Mouse (Mus musculus) hematopoietic stem cell, adult 5-6 weeks (primary cell): ENCODE measurements around the gene Etv6. TPM values are rescaled to one million over a fixed set of nuclear protein-coding genes. Genes with fewer than 3 reads are reported as not detected.

Source experiments
- ATAC-seq, 2 experiments: fragments of 125-278 bp in 1 of 2; replicated peaks in 1 of 2; 2 replicates each; pipeline ENCODE4 v1.8.0; 2016 to 2017; ENCODE audit warnings: inconsistent platforms in 2 of 2, mild to moderate bottlenecking in 2 of 2, moderate number of reproducible peaks in 2 of 2, low read depth in 1 of 2, moderate TSS enrichment in 1 of 2; ENCODE audit not compliant: low FRiP score in 2 of 2, poor library complexity in 2 of 2, severe bottlenecking in 2 of 2, insufficient read depth in 1 of 2, low TSS enrichment in 1 of 2
- total RNA-seq: library from RNA; stranded (forward); fragments of 172-1452, 232-1000 nt; gene quantifications from 2 replicates; pipeline ENCODE4 v1.2.3, GENCODE M21; 2017

The Etv6 gene
- total RNA-seq, 1 experiment from 2014 or later, result 139 TPM

DNA sequence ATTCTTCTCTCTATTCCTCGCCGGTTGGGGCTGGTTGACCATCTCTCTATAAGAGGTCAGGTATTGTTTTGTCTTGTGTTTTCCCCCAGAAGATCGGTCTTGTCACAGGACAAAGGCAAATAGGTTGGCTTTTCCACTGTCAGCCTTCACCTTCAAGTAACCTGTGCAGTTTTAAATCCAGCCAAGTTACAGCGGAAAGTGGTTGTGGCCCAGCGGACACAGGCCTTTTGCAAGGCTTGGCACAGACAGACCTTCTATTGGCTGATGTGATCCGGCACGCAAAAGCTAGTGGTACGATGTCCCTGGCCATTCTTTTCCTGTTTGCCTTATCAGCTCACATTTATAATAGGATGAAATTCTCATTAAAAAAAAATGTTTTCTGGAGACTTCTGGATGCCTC lies 3.9 kb downstream of the Etv6 start:
- no peak for ATAC-seq

- ATAC-seq, result peak in 1 of 2 experiments; percentile 3; a peak in 1 of 4 replicates
Observed at GRCm38 (mm10) chr6:134040312-134040711, 4.8 kb downstream of the Etv6 start.

DNA sequence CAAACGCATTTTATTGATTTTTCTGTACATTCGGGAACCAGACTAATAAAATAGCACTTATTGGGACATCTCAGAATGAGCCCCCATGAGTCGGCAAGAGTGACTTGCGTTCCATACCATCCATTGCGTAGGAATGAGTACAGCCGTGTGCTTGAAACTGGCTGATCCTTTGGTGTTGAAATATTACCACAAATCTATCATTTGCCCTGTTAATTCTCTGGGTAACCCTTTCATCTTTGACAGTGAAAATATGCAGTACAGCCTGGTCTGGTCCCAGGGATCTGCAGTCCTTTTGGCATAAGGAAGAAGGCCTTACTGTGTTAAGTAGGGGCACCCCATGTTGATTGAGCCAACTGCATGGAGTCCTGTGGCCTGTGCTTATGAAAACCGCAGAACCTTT lies 5.8 kb downstream of the Etv6 start:
- no peak; a peak in 1 of 4 replicates for ATAC-seq

GRCm38 (mm10) chr6:134041916-134042315 lies 6.4 kb downstream of the Etv6 start:
- 0 out of 4 replicates have a peak, but pooled peaks of 1 of the 2 experiments have one; percentile 13 for ATAC-seq

- ATAC-seq, result no peak
Observed at GRCm38 (mm10) chr6:134043545-134043944, 8.0 kb downstream of the Etv6 start.

GRCm38 (mm10) chr6:134045092-134045868 lies 9.8 kb downstream of the Etv6 start:
- peak in 1 of 2 experiments; percentile 18; a peak in 1 of 4 replicates for ATAC-seq

- ATAC-seq, result no peak
Observed at GRCm38 (mm10) chr6:134046136-134046535, 10.6 kb downstream of the Etv6 start.

GRCm38 (mm10) chr6:134047249-134047648 lies 11.7 kb downstream of the Etv6 start:
- no peak for ATAC-seq

DNA sequence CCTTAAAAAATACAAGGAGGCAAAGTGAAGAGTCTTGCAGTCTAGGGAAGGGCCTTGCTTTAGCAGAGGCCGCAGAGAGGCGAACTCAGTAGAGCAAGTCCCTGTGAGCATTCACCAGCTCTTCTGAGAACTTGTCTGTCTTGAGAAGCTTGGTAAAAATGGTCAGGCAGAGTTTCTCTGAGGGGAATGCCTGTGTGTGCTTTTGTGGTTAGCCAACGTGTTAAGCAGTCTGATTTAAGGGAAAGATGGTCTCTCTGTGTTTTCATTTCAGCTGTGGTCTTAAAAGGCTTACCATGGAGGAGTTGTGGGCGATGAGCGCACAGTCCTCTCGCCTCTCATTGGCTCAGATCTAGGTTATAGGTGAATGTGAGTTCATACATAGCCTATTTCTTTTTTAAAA lies 12.5 kb downstream of the Etv6 start:
- ATAC-seq, result 0 out of 4 replicates have a peak, but pooled peaks of 1 of the 2 experiments have one; percentile 7

DNA sequence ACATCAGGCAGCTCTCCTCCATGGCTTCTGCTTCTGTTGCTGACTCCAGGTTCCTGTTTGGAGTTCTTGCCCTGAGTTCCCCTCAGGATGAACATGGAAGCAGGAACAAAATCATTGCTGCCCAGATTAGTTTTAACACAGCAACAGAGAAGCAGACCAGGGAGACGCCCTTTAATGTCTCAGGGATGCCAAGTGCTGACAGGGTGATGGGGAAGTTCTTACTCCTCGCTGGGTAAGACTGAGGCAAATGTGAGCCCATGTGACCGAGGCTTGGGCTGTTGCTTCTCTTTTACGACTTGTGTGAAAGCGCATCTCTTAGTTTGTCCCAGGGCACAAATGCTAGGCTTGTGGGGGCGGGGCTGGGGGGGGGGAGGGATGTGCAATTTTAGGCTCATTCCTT lies 13.5 kb downstream of the Etv6 start:
- 0 out of 4 replicates have a peak, but pooled peaks of 1 of the 2 experiments have one; percentile 15 for ATAC-seq

GRCm38 (mm10) chr6:134050466-134050865 lies 15.0 kb downstream of the Etv6 start:
- ATAC-seq, result no peak

DNA sequence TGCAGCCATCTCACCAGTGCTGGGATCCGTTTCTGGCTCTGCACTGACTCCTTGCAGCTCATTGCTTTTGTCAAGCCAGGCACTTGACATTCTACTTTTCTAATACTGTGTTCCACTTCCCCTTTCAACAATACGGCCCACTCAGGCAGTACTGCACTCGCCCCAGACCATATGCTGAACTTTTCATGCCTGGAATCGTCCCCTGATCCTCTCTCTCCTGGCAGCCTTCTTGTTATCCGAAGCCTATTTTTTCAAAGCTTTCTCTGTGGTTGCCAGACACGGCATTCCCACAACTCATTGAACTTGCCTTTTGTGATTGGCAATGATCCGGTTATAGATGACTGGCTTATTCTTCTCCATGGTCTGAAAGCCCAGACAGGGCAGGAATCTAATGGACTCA lies 16.4 kb downstream of the Etv6 start:
- peak; percentile 53 to 68 for ATAC-seq

DNA sequence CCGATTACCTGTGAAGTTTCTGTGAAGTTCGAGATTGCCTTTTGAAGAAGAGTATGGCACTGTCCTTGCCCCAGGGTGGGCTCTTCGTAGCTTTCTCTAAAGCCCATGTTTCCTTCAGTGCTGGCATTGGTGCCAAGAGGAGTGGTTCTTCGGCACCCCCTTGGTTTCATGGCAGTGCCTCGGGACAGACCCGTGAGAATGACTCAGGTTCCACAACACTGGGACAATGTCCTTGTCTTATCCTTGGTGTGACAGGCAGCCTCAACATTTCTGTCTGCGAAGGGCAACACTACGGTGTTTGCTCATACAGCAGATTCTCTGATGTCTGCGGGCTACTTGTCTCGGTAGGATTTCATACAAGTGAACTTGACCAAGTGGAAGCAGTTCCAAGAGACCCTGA lies 17.6 kb downstream of the Etv6 start:
- no peak for ATAC-seq

DNA sequence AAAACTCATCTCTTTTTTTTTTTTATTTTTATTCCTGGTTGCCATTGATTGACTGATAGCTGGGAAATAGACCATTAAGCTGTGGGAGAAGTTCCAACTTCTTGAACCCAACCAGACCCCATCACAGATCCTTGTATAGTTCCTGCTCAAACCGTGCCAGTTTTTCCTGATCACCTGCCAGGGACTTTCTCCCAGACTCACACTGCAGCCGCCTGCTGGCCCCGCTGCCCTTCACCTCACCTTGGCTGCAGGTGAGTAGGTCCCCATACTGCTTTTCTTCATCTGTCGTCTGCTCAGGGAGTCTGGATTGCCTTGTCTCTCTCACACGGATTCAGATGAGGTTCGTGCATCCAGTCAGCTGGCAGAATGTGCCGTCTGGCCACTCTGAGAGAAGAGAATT lies 18.1 kb downstream of the Etv6 start:
- no peak for ATAC-seq

GRCm38 (mm10) chr6:134055588-134055987 lies 20.1 kb downstream of the Etv6 start:
- peak; percentile 42 to 50; a peak in 2 of 4 replicates for ATAC-seq

DNA sequence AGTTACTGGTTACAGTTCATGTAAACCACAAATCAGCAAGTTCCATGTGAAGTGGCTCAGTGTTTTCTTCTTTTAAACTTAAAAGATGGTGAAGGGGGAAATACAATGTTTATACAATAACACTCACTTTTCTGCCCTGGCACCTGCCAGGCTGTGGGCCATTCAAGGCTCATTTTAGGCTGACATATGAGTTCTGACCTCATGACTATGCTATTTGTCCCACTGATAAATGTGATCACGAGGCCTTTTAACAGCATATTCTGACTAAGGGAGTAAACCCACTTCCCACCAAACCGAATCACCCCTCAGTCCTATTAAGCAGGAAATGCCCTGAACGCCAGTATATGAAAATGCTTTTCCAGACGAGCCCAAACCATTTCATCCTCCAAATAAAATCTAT lies 23.0 kb downstream of the Etv6 start:
- no peak for ATAC-seq

DNA sequence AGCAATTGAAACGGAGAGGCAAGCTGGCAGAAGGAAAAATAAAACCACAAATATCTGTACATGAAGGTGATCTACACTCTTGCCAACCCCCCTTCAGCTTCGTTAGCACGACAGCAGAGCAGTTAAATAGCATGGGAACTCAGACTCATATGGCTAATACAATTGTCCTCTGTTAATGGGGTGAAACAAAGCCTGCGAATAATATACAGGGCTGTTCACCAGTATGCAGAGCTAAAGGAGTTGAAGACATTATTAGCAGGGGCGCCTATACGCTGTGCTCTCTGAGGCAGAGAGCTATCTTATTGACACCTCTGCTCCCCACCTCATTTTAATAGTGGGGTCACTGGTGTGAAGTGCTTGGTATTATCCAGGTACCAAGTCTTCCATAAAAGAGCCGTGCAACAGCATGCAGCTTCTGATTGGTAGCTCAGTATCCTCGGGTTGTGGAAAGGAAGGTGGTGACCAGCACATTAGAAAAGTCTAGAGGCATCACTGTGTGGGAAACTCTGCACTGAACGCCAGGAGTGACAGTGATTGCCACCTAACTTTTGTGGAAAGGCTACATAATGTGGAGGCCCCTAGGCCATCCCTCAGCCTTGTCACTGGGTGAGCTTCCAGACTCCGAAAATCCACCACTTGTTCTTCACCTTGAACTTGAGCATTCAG lies 23.5 kb downstream of the Etv6 start:
- ATAC-seq, result no peak

DNA sequence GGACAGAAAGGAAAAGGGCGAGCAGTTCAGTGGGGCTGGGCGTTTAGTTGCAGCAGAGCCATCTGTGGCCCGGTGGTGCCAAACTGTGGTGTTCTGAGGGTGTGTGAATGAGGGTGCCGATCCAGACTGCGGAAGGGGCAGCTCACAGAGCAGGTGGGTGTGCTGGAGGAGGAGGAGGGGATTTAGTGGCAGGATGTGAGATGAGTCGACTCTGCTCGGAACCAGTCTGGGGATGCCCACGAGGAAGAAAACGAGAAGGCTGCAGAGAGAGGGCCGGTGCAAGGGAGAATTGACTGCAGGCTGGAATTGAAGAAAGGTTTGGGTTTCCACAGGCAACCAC lies 24.0 kb downstream of the Etv6 start:
- 0 out of 4 replicates have a peak, but pooled peaks of 1 of the 2 experiments have one; percentile 25 for ATAC-seq
